Mouse (Mus musculus) forebrain, embryonic 11.5 days (tissue): Measurements from ENCODE around the gene Ptpn1. TPM values are rescaled to one million over a fixed set of nuclear protein-coding genes. Genes with fewer than 3 reads are reported as not detected.

Experiments
- ATAC-seq: fragments of 200-750 bp; cut with Nextera tagmentation; replicated peaks from 2 replicates; pipeline ENCODE4 v1.8.0; 2017; ENCODE audit warnings: moderate TSS enrichment; ENCODE audit not compliant: low FRiP score
- DNase-seq: peaks from one replicate; pipeline ENCODE4 v3.0.0-alpha.2; 2017; ENCODE audit warnings: low spot score
- H3K27ac ChIP-seq: fragments of 300-500 bp; sonication (generic); 2 replicates; pipeline ENCODE4 v1.5.1; 2014; ENCODE audit warnings: low read depth, low read length
- H3K27me3 ChIP-seq: fragments of 300-500 bp; sonication (generic); 2 replicates; pipeline ENCODE4 v1.6.1; 2014; ENCODE audit warnings: mild to moderate bottlenecking, low read length, mixed read lengths; ENCODE audit not compliant: control insufficient read depth, insufficient read depth
- H3K36me3 ChIP-seq: fragments of 300-500 bp; sonication (generic); 2 replicates; pipeline ENCODE4 v1.6.1; 2014; ENCODE audit warnings: mild to moderate bottlenecking, low read length, moderate library complexity, mixed read lengths; ENCODE audit not compliant: control insufficient read depth, insufficient read depth
- H3K4me1 ChIP-seq: fragments of 300-500 bp; sonication (generic); replicated peaks from 2 replicates; pipeline ENCODE4 v1.6.1; 2014; ENCODE audit warnings: low read length, mixed read lengths; ENCODE audit not compliant: control insufficient read depth, insufficient read depth
- H3K4me2 ChIP-seq: fragments of 300-500 bp; sonication (generic); 2 replicates; pipeline ENCODE4 v1.6.1; 2014; ENCODE audit warnings: low read depth, mild to moderate bottlenecking, low read length, moderate library complexity, mixed read lengths; ENCODE audit not compliant: severe bottlenecking
- H3K4me3 ChIP-seq: fragments of 300-500 bp; sonication (generic); 2 replicates; pipeline ENCODE4 v1.5.1; 2014; ENCODE audit warnings: low read depth, low read length
- H3K9ac ChIP-seq: fragments of 300-500 bp; sonication (generic); 2 replicates; pipeline ENCODE4 v1.6.1; 2014; ENCODE audit warnings: low read length
- H3K9me3 ChIP-seq: fragments of 300-500 bp; sonication (generic); 2 replicates; pipeline ENCODE4 v1.6.1; 2016; ENCODE audit warnings: low read length, mixed read lengths; ENCODE audit not compliant: control insufficient read depth
- WGBS: fragments of 180-500 bp; shearing (Covaris S2); extraction: QIAGEN DNeasy Blood & Tissue Kit; methylation state at CpG from one replicate; pipeline ENCODE4 v1.1.7; 2014; 5-methylcytosine and 5-hydroxymethylcytosine counted together
- polyA plus RNA-seq: library from polyadenylated mRNA; unstranded; fragments of >200 nt; fragmentation: Nextera tagmentation; extraction: Ambion mirVana; gene quantifications from 2 replicates; pipeline ENCODE4 v1.2.1, GENCODE M21; 2014

Gene Ptpn1
- polyA plus RNA-seq, 1 experiment from 2014 or later = 80.0 TPM

DNA sequence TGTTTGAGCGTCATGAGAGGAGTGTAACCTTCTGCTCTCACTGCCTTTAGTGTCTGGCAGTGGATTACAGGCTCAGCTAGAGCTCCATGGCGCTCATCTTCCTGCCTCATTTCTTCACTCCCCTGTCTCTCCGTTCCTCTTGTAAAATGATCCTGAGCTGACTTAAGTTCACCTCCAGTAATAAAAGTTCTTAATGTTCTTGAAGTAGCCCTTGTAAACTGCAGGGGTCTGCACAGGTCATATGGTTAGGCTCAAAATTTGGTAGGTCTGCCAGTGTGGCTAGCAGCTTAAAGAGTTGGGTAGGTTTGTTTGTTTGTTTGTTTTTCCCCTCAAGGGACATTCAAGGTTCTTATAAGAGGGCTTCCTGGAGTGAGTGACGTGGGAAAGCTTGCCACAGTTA, 7.3 kb downstream of the Ptpn1 start:
- no peak overlapping the region for H3K4me3 ChIP-seq
- WGBS = 73% methylated on average over 4 of the region's 4 CpGs
- peaks cover 10% of the 10 kb centered on the region; the same call in 1 of the 2 replicates for H3K4me1 ChIP-seq
- H3K36me3 ChIP-seq = no peaks in the 10 kb centered on the region
- H3K27me3 ChIP-seq = no peaks in the 10 kb centered on the region
- no peak for DNase-seq
- H3K9me3 ChIP-seq = no peaks in the 10 kb centered on the region
- no peak overlapping the region for H3K9ac ChIP-seq
- no peak overlapping the region for H3K27ac ChIP-seq
- H3K4me2 ChIP-seq = no peak overlapping the region
- no peak for ATAC-seq

DNA sequence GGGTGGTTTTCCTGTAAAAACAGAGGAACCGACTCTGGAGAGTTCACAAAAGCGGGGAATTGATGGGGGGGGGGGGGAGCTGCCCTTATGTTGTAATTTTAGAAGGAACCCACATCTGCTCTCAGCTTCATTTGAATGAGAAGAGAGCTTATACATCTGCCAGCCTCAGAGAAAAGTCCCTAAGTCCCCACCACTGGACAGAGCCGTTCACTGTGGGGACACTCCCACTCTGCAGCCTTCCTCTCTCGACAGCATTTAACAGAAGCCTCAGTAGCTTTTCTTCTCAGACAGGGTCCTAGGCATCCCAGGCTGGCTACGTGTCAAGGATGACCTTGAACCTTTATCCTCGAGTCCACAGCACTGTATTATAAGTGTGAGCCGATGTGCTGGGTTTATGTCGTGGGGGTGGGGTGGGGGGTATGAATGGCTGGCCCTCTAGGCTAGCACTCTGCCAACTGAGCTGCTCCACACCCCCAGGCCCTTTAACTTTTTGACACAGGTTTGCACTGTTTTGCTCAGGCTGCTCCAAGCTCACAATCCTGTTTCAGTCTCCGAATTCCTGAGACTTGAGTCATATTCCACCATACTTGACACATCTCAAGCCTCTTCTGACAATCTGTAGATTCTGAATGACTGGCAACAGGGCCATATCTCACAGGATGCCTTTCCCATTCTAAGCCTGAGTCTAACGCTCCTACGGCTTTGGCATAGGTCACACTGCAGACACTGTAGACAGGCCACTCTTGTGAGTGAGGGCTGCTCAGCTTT, 8.0 kb downstream of the Ptpn1 start:
- Histone ChIP-seq H3K27ac (no peak overlapping the region), H3K36me3 (no peaks in the 10 kb centered on the region), H3K9me3 (no peaks in the 10 kb centered on the region), H3K9ac (no peak overlapping the region), H3K4me2 (no peak overlapping the region), H3K4me1 (peaks cover 10% of the 10 kb centered on the region; the same call in 1 of the 2 replicates), H3K4me3 (no peak overlapping the region), H3K27me3 (no peaks in the 10 kb centered on the region)
- 69% methylated on average over 11 of the region's 11 CpGs for WGBS
- ATAC-seq (no peak), DNase-seq (no peak)

DNA sequence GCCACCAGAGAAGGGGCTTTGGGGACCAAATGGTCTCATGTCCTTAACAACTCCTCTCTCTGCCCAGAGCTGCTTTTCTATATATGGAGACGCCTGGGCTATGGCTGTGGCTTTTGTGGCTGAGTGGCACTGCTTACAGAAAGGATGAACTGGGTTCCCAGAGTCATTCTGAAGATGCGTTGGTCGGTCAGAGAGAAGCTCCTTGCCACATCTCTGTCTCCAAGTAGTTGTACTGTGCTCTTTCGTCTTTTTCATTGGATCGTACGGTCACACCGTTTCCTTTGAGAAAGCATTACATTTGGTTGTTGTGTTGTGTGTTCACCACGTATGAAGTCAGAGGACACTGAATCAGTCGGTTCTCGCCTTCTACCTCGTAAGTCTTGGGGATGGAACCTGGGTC, 8.8 kb downstream of the Ptpn1 start:
- no peak overlapping the region for H3K4me2 ChIP-seq
- no peaks in the 10 kb centered on the region for H3K27me3 ChIP-seq
- H3K9me3 ChIP-seq = no peaks in the 10 kb centered on the region
- no peak overlapping the region for H3K27ac ChIP-seq
- no peaks in the 10 kb centered on the region for H3K36me3 ChIP-seq
- ATAC-seq (no peak), DNase-seq (no peak)
- H3K4me1 ChIP-seq = peaks cover 10% of the 10 kb centered on the region; the same call in 1 of the 2 replicates
- no peak overlapping the region for H3K9ac ChIP-seq
- 89% methylated on average over 11 of the region's 11 CpGs for WGBS
- H3K4me3 ChIP-seq = no peak overlapping the region

DNA sequence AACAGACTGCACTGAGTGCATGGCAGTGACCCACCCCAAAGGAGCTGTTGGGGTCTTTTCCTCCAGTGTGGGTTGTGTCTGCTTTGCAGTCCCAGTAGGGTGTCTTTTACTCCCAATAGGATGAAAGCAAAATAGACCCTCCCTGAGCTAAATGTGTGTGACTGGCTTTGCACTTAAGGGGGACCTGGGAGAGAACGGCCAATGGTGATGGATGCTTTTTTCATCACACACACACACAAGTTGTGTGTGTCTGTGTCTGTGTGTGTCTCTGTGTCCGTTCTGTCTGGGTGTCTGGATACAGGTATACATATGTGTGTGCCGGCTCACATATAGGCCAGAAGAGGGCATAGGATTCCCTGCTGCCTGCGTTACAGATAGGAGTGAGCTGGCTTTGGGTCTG, 9.5 kb downstream of the Ptpn1 start:
- H3K4me2 ChIP-seq = no peak overlapping the region
- peaks cover 10% of the 10 kb centered on the region; the same call in 1 of the 2 replicates for H3K4me1 ChIP-seq
- WGBS = 56% methylated on average over 4 of the region's 4 CpGs
- no peaks in the 10 kb centered on the region for H3K9me3 ChIP-seq
- no peak for ATAC-seq
- no peak overlapping the region for H3K4me3 ChIP-seq
- no peak overlapping the region for H3K27ac ChIP-seq
- DNase-seq = no peak
- no peaks in the 10 kb centered on the region for H3K27me3 ChIP-seq
- H3K36me3 ChIP-seq = no peaks in the 10 kb centered on the region
- no peak overlapping the region for H3K9ac ChIP-seq

DNA sequence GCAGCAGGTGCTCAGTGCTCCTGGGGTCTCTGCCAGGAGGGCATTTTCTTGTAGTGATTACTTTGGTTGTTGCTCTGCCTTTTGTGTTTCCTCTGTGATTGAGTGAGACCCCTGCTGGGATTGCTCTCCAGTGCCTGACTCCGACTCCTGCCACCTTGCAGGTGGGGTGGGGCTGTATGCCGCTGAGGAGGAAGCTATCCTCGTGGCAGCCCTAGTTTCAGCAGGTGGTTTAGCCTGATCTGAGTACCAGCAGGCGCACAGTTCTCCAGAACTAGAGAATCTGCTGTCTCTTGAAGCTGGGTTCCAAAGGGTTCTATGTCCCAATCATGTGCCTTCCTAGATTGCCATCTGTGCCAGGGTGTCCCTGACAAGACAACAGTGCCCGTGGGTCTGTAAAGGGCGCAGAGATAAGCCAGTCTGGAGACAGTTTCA, 9.9 kb downstream of the Ptpn1 start:
- H3K4me3 ChIP-seq = no peak overlapping the region
- peaks cover 10% of the 10 kb centered on the region; the same call in 1 of the 2 replicates for H3K4me1 ChIP-seq
- H3K9me3 ChIP-seq = no peaks in the 10 kb centered on the region
- 49% methylated on average over 6 of the region's 6 CpGs for WGBS
- no peaks in the 10 kb centered on the region for H3K27me3 ChIP-seq
- no peak overlapping the region for H3K4me2 ChIP-seq
- DNase-seq (no peak), ATAC-seq (no peak)
- H3K27ac ChIP-seq = no peak overlapping the region
- no peak overlapping the region for H3K9ac ChIP-seq
- H3K36me3 ChIP-seq = no peaks in the 10 kb centered on the region

DNA sequence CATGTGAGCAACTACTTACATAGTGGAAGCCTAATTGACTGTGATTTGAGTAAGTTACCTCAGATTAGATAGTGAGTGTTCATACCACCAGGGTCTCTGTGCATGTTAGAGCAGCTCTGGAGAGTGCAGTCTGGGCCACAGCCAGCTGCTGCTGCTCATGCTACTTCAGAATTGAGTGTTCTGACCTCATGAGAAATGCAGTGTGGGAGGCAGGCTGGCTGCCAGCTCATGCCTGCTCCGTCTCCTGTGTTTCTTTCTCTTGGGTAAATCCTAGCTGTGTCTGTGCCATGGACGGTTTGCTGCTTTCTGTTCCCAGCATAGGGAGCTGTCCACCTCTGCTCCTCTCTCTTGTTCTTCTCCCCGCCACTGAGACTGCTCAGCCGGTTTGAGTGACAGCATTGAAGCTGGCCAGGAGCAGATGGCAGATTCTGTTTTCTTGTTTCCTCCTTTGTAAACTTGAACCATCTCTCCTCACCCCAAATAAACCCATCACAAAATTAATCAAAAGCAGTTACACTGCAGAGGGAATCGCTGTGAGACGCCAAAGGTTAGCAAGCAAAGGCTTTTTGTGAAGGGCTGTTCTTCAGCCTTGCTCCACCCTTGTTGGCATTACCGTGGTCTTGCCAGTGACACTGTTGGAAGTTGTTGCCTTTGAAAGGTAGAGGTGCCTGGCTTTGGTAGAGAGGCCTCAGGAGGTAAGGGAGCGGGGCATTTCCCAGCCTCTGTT, 10.5 kb downstream of the Ptpn1 start:
- 51% methylated on average over 8 of the region's 8 CpGs for WGBS
- no peaks in the 10 kb centered on the region for H3K27me3 ChIP-seq
- no peak overlapping the region for H3K4me3 ChIP-seq
- H3K36me3 ChIP-seq = no peaks in the 10 kb centered on the region
- no peak overlapping the region for H3K27ac ChIP-seq
- ATAC-seq (no peak), DNase-seq (no peak)
- H3K9ac ChIP-seq = no peak overlapping the region
- no peaks in the 10 kb centered on the region for H3K9me3 ChIP-seq
- H3K4me2 ChIP-seq = no peak overlapping the region
- H3K4me1 ChIP-seq = peaks cover 10% of the 10 kb centered on the region; the same call in 1 of the 2 replicates

DNA sequence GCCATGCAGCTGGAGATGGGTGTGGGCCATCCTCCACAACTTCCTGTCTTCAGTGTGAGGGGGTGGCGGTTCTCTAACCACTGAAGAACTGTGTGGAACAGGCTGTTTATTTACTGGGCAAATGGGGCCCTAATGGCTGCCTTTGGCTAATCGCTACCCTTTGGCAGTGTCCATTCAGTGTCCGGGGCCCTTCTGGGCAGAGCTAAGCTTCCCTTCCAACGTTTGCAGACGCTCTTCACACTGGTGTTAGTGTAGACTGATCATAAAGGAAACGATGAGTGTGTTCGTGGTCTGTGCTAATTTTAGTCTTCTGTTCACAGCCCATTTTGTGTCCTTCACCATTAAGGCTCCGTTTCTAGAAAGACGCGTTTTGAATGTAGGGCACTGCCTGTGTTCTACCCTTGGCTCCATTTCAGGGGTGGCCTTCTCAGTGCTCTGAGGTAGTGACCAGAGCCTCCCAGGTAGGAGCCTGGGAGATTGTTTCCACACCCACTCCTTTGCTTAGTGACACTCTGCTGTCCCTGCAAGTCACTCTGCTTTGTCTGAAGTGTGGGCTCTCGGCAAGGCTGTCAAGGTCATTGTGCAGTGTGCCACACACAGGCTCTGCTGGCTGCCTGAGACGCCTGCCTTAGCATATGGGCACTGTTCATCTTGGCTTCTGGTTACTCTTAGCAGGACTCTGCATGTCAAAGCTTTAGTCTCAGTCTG, 11.2 kb downstream of the Ptpn1 start:
- DNase-seq (no peak), ATAC-seq (no peak)
- Histone ChIP-seq H3K4me2 (no peak overlapping the region), H3K4me1 (peaks cover 10% of the 10 kb centered on the region; the same call in 1 of the 2 replicates), H3K36me3 (no peaks in the 10 kb centered on the region), H3K27me3 (no peaks in the 10 kb centered on the region), H3K27ac (no peak overlapping the region), H3K9me3 (no peaks in the 10 kb centered on the region), H3K4me3 (no peak overlapping the region), H3K9ac (no peak overlapping the region)
- 81% methylated on average over 12 of the region's 12 CpGs for WGBS

DNA sequence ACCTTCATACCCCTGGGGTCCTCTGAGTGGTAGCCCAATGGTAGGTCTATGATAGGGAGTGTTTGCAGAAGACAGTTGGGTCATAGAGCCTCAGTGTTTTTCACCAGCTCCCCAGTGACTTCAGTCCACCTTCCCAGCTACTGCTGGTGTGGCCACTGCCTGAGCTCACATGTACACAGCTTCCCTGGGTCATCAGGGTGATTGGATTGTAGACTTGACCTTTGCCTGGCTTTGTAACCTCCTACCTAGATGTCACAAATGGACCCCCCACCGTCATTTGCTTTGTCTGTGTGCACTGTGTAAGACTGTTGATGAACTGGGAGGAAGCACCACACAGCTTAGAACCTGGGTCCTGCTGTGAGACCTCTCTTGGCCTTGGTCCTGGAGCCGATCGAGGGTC, 12.3 kb downstream of the Ptpn1 start:
- Histone ChIP-seq H3K36me3 (no peaks in the 10 kb centered on the region), H3K27me3 (no peaks in the 10 kb centered on the region), H3K9me3 (no peaks in the 10 kb centered on the region), H3K4me1 (peaks cover 10% of the 10 kb centered on the region; the same call in 1 of the 2 replicates), H3K4me3 (no peak overlapping the region), H3K9ac (no peak overlapping the region), H3K27ac (no peak overlapping the region), H3K4me2 (no peak overlapping the region)
- no peak for ATAC-seq
- WGBS = 81% methylated on average over 3 of the region's 3 CpGs
- no peak for DNase-seq
